Mouse (Mus musculus) spleen, postnatal 10 days (tissue): Measurements from ENCODE around the gene Irf1.

Experiments
- DNase-seq, 2 experiments: peaks; one replicate each; pipeline ENCODE4 v3.0.0; 2021 to 2022; ENCODE audit warnings: low spot score in 2 of 2

The Irf1 gene

DNA sequence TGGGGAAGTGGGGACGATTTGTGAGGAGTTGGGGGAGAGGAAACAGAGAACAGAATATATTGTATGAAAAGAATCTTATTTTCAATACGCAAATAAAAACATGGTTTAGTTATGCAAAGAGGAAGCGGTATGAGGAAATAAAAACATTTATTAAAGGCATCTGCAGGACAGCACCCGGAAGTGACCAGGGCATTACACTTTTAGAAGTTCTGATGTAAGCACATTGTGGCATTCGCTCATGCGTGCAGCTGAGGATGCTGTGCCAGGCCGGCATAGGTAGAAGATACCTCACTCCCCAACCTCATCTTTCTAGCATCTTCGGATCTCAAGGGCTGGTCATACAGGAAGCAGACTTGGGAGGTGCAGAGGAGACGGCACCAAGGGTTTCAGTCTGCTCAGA is 13.5 kb downstream of the Irf1 start:
- DNase-seq: no peak

DNA sequence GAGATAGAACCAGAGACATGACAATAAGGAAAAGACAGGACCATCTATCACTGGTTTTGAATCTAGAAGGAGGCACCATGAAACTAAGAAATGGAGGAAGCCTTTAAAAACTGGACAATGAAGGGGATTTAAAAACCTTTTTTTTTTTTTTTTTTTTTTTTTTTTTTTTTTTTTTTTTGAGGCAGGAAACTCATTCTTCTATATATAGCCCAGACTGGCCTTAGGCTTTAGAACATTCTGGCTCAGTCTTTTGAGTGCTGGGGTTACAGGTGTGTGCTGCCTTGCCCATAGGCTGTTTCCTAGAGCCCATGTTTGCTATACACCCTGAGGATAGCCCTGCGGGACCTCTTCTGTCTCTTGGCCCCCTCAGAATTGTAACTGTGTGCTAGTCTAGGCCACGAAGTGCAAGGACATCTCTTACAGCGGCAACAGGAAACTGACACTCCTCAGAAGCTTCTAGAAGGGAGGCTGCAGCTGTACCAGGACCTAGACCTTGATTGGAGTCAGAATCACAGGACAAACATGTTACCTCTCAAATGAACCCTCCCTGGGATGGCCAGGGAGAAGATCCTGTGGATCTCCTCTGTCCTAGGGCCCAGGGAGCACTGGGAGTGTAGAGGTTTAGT is 15.6 kb downstream of the Irf1 start:
- DNase-seq: no peak

DNA sequence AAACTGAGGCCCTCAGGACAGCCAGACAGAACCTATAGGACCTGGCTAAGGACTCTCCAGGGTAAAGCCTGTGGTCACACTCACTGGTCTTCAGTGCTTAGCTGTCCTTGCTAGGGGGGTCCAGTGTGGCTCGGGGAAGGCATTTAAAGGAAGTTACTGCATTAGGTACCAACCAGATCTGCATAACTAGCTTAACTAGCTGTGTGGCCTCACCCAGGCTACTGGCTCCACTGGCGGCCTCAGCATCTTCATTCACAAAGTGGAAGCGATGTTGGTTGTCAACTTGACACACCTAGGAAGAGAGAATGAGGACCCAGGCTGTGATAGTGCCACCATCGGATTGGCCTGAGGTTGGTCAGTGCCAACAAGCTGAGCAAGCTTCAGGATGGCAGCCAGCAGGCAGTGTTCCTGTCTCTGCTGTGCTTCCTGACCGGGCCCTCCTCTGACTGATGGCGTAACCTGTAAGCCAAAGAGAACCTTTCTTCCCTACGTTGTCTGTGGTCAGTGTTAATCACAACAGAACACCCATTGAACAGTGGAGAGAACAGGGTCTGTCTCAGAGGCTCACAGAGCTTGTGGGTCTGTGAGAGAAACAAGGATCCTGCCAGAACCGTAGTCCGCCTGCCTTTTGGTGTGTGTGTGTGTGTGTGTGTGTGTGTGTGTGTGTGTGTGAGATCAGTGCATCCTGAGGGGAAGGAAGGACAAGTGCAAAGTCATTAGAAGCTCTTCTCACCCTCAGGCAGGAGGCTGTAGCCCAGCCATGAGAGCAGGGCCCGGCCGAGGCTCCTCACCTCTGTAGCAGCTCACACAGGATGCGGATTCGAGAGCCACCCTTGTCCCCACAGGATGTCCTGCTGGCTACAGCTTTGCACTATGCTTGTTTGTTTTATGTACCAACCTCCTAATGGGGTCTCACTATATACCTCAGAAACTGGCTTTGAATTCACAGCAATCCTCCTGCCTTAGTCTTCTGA is 16.5 kb downstream of the Irf1 start:
- no peak for DNase-seq

DNA sequence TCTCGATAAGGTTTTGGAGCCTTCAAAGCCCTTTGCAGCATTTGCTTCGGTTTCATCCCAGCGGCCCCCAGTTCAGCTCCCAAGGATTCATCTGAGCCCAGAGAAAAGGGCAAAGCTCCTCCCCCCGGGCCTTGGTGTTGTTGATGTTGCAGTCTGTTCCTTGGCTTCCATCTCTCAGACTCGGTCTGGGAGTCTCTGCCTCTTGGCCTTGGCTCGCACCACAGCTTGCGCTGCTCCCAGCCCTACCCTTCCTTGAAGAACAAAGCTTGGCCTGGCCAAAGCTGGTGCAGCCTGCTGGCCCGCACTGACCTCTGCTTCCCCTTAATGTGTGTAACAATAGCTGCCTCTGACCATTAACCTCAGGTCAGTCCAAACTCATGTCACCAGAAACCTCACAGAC is 18.4 kb downstream of the Irf1 start:
- DNase-seq: no peak

DNA sequence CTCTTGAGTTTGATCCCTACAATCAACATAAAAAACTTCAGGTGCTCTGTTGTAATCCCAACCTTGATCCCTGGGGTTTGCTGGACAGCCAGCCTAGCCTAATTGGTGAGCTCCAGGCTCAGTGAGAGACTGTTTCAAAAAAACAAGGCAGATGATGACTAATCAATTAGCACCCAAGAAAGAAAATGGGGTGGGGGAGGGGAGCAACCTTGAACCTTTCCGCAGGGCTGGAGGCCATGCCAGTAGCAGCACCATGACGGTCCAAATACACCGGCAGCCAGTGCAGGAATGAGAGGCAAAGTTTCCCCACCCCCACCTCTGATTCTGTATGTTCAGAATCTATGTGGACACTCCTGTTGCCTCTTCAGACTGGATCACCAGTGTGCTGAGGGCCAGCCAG is 19.5 kb downstream of the Irf1 start:
- DNase-seq: no peak

DNA sequence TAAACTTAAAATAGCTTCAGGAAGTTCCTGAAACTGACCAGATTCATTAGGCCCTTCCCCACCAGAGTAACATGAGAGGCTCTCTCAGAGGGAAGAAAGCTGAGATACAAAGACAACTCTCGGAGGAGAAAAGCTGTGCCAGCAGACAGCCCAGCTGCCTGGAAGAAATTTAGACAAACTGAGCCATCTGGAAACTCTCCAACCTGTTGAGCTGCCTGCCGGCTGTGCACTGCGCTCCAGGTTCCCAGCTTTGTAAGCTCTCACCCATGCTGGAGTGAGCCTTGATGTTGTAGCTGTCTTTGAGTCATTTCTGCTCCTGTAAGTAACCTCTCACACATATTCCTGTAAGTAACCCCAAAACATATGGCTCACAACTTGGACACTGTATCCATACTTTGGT is 23.2 kb downstream of the Irf1 start:
- no peak for DNase-seq

DNA sequence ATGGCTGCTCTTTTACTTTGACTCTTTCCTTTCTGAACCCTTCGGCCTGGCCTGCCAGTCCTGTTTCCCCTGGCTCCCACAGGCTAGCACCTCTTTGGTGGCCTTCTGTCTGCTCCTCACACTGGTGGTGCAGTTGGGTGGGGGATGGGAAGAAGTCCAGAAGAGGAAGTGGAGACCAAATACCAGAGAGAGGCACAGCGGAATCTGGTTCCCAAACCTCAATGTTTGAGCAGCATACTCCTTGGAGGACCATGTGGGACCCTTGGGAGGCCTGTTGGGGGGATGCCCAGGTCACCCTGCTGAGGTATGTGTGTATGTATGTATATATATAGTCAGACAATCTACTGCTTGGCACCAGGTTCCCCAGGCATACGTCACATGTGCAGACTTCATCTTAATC is 24.2 kb downstream of the Irf1 start:
- DNase-seq: peak; percentile 43 to 60

DNA sequence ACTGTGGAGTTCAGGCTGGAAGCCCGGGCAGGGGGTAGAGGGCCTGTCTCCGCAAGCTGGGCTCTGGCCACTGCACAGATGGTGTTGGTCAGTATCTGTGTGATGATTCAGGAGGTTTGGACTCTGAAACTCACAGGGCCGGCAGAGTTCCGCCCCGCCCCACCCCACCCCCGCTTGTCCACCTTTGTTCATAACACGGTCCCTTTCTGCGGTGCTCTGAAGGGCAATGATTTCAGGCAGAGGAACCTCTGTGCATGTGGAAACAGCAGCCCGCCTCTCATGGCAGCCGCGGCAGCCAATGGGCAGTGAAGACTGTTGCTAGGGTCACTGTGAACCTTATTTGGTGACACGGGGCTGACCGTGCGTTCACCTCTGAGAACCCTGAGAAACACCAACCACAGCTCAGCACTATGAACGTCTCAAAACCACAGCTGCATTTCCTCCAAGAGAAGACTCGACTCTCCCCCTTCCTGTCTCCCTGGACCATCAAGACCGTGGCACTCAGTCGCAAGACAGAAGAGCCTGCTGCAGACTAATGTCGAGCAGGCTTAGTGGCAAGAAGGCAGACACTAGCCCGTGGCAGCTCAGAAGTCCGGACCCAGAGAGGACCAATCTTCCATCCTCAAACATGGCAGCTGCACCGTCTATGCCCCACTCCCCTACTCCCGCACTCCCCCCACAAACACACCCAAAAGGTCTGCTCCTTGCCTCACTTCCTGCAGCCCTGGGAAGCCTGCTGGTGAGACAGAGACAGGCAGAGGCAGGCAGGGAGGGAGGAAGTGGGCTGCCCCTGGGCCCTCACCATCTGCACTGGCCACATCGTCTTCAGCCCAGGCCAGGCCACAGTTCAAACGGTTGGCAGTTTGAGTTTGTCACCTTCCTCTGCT is 25.1 kb downstream of the Irf1 start:
- DNase-seq: peak; percentile 29 to 63

DNA sequence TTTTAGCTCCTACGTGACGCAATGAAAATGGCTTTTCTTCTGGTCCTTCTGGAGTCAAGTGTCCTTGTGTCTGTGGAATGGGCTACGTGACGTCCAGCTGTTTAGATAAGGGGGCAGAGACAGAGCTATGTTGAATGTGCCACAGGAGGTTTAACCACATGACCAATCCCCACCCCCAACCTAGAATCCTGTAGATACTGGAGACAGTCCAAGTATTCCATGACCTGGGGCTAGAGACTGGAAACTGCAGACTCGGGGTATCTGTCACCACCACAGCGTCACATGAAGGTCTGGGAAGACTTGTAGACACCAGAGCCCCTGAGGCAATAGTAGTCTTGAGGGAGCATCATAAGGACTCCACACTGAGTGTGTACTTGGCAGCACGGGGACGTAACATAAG is 26.0 kb downstream of the Irf1 start:
- no peak for DNase-seq

DNA sequence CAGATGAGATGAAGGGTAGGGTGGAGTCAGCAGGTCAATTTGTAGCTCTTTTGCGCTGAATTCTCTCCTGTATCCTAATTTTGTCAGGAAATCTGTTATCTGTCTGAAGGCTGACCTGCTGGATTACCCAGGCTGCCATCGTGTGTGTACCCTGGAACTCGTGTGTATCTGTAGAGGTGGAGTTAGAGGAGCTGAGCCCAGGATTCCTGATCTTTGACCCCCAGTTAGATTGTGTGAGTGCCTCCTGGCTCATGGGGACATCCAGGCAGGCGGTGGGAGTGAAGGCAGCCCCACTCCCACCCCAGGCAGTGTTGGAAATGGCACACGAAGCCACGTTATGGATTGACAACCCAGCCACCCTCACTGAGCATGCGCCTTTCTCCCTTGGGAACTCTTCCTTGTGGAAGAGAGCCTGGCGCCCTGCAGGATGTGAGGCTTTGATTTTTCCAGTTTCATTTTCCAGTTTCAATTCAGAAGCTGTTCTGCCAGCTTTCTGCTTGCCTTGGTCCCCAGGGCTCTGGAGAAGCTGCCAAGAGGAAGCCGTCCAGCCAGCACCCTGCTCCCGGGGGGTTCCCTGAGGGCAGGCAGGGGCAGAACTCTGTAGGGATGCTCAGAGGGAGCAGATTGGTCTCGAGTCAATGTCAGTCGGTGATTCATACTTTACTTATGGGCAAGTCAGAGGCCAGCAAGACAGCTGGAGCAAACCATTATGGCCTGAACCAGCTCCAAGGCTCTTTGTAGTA is 26.8 kb downstream of the Irf1 start:
- DNase-seq: no peak

DNA sequence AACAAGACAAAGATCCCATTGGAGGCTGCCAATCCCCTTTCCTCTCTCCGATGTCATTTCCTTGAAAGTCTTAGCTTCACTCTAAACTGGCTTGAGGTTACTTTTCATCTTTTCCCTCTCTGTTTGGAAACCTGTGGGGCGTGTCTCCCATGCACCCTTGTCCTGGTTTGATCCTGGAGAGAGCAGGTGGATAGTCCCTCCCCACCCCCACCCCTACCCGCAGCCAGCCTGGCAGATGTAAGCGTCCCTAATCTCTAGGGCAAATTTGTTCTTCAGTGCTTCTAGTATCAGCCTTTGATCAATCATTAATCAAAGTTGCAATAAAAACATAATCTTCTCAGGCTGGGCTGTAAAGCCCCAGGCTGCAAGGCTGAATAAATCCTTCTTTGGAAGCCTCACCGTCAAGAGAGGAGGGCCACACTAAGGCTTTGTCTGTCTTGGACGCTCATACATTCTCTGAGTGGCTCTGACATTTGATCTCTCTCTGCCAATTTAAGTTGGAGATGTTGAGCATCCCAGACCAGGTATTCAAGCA is 27.6 kb downstream of the Irf1 start:
- DNase-seq: no peak

DNA sequence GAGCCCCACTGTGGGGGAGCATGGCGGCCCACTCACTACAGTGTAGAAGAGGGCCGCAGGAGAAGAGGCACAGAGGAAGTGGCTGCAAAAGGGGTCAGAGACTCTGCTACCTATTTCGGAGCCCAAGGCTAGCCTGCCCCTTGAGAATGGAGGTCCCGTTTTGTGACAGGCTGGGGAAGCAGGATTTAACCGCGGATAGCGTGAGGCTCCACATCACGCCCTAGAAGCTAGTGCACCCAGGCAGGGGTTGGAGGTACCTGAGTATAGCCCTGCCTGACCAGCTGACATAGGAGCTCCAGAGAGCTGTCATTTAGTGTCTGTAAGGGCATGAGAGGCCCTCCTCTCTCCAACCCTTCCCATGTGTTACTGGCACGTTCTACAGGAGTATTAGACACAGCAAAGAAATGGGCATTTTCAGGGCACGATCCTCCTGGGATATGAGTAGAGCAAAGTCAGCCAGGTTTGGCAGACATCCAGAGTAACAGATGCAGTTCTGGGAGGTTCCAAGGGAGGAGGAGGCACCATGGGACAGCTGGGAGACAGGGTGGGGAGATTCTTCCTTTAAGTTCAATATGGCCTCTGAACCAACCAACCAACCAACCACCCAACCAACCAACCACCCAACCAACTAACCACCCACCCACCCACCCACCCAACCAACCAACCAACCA is 28.4 kb downstream of the Irf1 start:
- no peak for DNase-seq

DNA sequence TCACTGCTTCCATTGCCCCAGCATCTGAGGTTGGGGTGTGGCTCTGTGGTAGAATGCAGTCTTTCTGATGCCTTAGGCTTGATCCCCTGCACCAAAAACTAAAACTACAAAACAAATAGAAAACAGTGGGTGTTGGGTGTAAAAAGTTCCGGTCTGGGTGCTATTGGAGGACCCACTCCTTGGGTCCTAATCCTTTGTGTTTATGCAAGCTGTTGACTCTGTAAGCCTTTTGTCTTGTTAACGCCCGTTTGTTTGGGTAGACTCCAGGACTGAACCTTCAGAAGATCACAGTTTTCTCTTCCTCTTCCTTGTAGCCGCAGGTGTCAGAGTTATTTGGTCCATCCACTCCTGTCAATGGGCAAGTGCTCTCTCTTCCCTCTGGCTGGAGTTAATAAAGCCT is 30.2 kb downstream of the Irf1 start:
- no peak for DNase-seq

DNA sequence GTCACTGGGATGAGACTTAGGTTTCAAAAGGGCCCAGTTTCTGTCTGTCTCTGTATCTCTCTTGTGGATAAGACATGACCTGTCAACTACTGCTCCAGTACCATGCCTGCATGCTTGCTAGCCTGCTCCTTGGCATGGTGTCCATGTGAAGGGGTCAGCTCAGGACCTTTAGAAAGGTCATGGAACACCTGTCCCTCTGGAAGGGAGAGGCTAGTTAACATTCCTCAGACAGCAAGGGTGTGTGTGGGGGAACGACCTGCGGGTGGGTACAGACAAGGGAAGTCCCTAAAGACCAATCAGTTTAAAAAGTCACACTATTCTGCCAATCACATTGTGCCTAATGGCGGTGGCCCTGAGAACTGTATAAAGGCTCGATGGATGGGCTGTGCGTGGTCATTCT is 31.2 kb downstream of the Irf1 start:
- DNase-seq: no peak

DNA sequence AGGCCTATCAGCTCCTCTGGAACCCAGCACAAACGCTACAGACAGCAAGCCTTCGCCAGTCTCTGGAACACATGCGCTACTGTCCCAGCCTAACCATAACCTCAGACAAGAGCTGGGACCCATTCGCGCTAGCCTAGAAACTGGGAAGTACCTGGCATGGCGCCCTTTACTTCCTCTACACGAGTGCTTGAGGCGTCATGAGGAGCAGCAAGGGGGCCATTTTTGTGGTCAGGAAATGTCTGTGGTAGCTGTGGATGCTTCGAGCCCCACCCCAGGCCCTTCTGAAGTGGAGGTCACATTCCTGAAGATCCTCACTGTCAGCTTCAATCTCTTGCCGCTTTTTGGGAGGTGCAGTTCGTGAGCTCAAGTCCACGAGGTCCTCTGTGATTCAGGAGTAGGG is 33.3 kb downstream of the Irf1 start:
- DNase-seq: peak in 1 of 2 experiments; percentile 45

DNA sequence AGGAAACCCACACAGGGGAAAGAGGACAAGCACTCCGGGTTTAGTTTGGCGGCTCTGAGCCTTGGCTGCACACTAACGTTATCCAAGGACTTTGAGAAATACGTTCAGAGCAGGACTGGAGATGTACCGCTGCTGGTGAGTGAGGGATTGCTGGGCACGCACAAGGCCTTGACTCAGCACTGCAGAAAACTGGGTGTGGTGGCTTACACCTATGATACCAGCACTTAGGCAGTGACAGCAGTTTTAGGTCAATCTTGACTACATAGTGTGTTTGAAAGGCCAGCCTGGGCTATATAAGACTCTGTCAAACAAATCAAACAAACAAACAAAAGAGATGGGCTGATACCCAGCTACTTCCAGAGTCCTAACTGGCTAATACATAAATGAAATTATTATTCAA is 33.7 kb downstream of the Irf1 start:
- no peak for DNase-seq

DNA sequence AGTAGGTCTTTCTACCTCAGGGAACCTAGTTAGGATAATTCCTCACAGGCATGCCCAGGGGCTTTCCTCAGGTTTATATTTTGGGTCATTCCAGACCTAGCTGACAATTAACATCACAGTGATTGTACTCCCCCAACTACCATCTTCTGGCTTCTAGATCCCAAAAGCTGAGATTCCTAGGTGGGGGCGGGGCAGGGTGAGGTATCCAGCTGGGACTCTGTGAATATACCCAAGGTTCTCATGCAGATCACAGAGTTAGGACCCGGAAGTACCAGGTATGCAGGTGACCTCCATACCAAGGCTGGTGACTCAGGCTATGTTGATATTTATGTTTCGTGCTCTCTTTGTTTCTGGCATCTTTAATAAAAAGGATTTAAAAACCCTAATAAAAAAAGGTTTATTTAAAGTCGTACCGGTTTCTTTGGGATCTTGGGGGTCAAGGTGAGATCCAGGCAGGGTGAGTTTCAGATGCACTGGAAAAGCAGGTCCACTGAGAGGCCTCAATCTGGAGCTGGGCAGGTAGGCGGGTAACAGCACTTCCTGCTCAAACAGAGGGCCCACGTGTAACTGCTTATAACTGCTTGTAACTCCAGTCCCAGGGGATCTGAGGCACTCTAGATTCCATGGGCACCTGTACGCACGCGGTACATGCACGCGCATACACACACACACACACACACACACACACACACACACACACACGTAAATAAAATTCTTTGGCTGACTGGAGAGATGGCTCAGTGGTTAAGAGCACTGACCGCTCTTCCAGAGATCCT is 34.9 kb downstream of the Irf1 start:
- DNase-seq: no peak

DNA sequence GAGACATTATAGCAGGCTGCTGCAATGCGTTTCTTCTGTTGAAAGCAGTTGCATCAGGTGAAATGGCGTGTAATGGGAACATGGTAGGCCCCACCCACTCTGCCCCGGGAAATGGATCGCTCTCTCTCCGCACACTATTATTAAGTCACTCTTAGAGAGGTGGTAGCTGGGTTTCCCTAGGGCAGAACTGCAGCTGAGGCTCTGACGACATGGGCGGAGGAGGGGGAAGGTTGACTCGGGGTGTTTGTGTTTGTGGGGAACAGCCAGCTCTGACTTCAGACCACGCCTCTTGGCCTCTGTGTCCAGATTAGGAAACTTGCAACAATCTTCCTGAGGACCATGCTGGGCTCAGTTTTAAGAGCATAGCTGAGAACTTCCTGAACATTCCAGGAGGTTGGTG is 36.0 kb downstream of the Irf1 start:
- DNase-seq: no peak

DNA sequence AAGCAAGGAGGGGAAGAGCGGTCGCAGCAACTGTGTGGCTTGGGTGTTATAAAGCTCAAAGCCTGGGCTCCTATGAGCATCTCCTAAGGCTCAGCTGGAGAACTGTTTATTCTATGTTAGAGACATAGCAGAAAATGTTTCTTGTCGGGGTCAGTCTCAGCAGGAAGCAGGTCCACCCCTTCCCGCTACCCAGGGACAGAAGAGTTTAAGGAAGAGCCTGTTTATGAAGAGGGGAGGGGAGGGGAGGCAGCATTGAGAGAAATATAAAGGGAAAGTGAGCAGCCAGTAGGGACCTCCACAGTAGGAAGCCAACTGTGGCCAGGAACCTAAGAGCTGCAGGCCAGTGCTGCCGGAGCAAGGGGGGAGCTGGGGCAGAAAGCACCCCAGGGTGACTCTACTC is 39.5 kb downstream of the Irf1 start:
- DNase-seq: no peak

DNA sequence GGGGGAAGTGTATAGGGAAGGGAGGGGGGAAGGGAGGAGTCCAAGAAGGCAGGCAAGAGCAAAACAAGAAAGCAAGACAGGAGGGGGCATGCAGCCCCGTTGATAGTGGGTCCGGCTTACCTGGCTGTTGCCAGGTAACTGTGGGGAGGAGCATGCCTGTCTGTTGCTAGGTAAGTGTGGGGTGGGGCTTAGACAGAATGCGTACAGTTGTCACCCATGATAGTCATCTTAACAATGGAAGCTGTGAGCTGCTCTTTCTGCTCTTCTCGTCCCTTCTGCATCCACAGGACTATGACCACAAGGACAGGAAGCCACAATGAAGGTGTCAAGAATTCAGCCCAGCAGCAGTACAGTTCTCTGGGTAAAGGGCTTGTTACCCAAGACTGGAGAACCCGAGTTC is 40.3 kb downstream of the Irf1 start:
- no peak for DNase-seq
